Mouse (Mus musculus) T-helper 2 cell (primary cell): Measurements from ENCODE around the gene Nup155.

Source experiments
- in situ Hi-C: fragments of 300-600 bp; cut with MboI, MseI; formaldehyde crosslinking; loops from one replicate; pipeline ENCODE4 v1.15.1; 2025; ENCODE audit warnings: high pct_unique_total_duplicates

Gene Nup155

DNA sequence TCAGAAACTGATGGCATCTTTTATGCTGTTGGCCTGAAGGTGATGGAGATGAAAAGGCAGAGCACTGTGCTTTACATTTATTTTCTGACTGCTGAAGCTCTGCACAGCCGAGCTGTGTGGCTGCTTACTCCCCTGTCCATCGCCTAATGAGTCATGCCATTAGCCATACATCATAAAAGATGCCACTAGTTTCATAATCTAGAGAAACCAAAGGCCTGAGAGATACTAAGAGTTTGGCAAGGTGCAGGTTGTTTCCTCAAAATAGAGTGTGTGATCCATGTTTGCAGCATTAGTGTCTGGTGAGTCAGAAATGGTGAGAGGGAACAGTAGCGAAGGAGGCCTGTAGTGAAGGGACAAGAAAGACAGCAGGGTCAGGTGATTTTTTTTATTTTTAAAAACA is 80.5 kb downstream of the Nup155 start:
- in situ Hi-C loops: loop anchor here (25.0 kb wide), 1 partner anchor 398 kb away; no protein-coding TSS in a partner anchor

DNA sequence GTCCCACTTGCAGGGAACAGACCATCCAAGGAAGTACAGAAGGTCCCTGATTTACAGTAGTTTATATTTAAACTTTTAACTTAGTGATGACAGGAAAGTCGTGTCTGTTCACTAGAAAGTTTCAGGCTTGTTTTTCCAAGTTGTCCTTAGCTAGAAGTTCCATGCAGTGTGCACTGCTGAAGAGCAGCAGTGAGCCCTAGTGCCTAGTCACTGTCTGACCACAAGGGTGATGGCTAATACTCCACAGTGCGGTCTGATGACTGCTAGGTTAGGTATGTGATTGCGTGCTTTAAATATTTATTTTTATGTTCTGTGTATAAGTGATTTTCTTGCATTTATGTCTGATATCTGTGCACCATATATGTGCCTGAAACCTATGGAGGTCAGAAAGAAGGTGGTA is 81.4 kb downstream of the Nup155 start:
- in situ Hi-C loops: loop anchor here (25.0 kb wide), 1 partner anchor 397 kb away; no protein-coding TSS in a partner anchor

GRCm38 (mm10) chr15:8200317-8200716 is 91.2 kb downstream of the Nup155 start:
- in situ Hi-C loops: no loop called here

DNA sequence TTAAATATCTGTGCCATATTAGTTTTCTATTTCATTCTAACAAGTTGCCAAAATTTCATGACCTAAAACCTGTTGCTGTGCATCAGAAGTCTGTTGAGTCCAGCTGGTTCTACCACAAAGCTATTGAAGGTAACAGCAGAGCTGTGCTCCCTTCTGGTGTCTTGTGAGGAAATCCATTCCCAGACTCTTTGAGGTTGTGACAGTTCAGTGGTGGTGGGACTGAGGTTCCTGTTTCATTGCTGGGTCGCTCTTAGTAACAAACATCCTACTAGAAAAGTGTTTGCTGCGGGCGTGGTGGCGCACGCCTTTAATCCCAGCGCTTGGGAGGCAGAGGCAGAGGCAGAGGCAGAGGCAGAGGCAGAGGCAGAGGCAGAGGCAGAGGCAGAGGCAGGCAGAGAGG is 99.3 kb downstream of the Nup155 start:
- in situ Hi-C loops: no loop called here
